In genomic region chr17:25475946-25476744, GRCm38 (mm10) we compare ENCODE assay signal across 9 mouse cellular contexts. TPM values are rescaled to one million over a fixed set of nuclear protein-coding genes. Genes with fewer than 3 reads are reported as not detected.
DNase-seq lines count a peak whose midpoint lies in the region; ATAC-seq and TF ChIP-seq lines count a peak whose summit lies in the region.
"Had no signal": no experiment of that assay in that cellular context is flagged by ENCODE, and none has a peak within 500 bp of the region (broad histone marks: within the 10 kb centered on the region; RNA-seq: fewer than 3 reads in every experiment).

No protein-coding gene starts in this region.

- no peaks in the 10 kb centered on the region for H3K36me3 ChIP-seq in intestine, embryonic 14.5 days (ENCODE audit: control insufficient read depth, insufficient read depth, low read length)
- H3K36me3 ChIP-seq in intestine, embryonic 16.5 days (ENCODE audit: control insufficient read depth, insufficient read depth, low read length): no peaks in the 10 kb centered on the region
- H3K36me3 ChIP-seq in MEL (ENCODE audit: control insufficient read depth in 1 of 2, insufficient read depth in 2 of 2, low read length in 2 of 2): no peaks in the 10 kb centered on the region
- H3K36me3 ChIP-seq in limb, embryonic 12.5 days: no peaks in the 10 kb centered on the region

- intact Hi-C loops in heart, postnatal 36 days (cut with DNase I): loop anchor here (1.0 to 5.0 kb wide), 4 partner anchors 31 to 326 kb away; no protein-coding TSS in a partner anchor

- H3K4me3 ChIP-seq in intestine, embryonic 14.5 days (ENCODE audit: low read depth, low read length): no peak overlapping the region
- H3K4me3 ChIP-seq in intestine, embryonic 16.5 days (ENCODE audit: low read length): no peak overlapping the region
- no peak overlapping the region for H3K4me3 ChIP-seq in MEL (ENCODE audit: control insufficient read depth in 1 of 2, insufficient read depth in 1 of 2, low read depth in 2 of 2, low read length in 2 of 2)
- H3K4me3 ChIP-seq in limb, embryonic 12.5 days (replicated peaks): no peak overlapping the region
- H3K4me3 ChIP-seq: megakaryocyte, embryonic 14.5 days had no signal

- ATAC-seq in intestine, embryonic 14.5 days (replicated peaks; ENCODE audit: low FRiP score, low TSS enrichment, low read depth): no peak
- no peak for ATAC-seq in intestine, embryonic 16.5 days
- ATAC-seq in limb, embryonic 12.5 days (ENCODE audit: insufficient number of reproducible peaks, insufficient read depth, low FRiP score, low TSS enrichment, low read depth): no peak
- no peak for ATAC-seq in monocyte, adult 5-6 weeks (replicated peaks; ENCODE audit: insufficient number of reproducible peaks, low FRiP score, low TSS enrichment, poor library complexity, severe bottlenecking)

- no peak overlapping the region for H3K9ac ChIP-seq in intestine, embryonic 14.5 days (ENCODE audit: low read length)
- no peak overlapping the region for H3K9ac ChIP-seq in intestine, embryonic 16.5 days (ENCODE audit: low read depth, low read length)
- H3K9ac ChIP-seq in MEL (ENCODE audit: control insufficient read depth, low read depth, low read length, poor library complexity, severe bottlenecking): no peak overlapping the region
- H3K9ac ChIP-seq in limb, embryonic 12.5 days (replicated peaks): 0 out of 2 replicates have a peak overlapping the region, but pooled peaks have one; percentile 14

- WGBS in intestine, embryonic 14.5 days: 42% methylated on average over 19 of the region's 19 CpGs
- 40% methylated on average over 19 of the region's 19 CpGs for WGBS in intestine, embryonic 16.5 days
- WGBS in limb, embryonic 12.5 days: 40% methylated on average over 19 of the region's 19 CpGs

- no peak overlapping the region for H3K27ac ChIP-seq in intestine, embryonic 14.5 days (ENCODE audit: low read depth)
- no peak overlapping the region for H3K27ac ChIP-seq in intestine, embryonic 16.5 days (ENCODE audit: low read length)
- H3K27ac ChIP-seq in MEL (ENCODE audit: control insufficient read depth, low read depth, low read length): no peak overlapping the region
- H3K27ac ChIP-seq in limb, embryonic 12.5 days: no peak overlapping the region

- 0 out of 2 replicates have a peak, but pooled peaks cover 2% of the 10 kb centered on the region for H3K4me1 ChIP-seq in intestine, embryonic 14.5 days (replicated peaks; ENCODE audit: control insufficient read depth, insufficient read depth, low read length)
- H3K4me1 ChIP-seq in intestine, embryonic 16.5 days (ENCODE audit: control insufficient read depth, insufficient read depth, low read length): 0 out of 2 replicates have a peak, but pooled peaks cover 8% of the 10 kb centered on the region
- H3K4me1 ChIP-seq in MEL (ENCODE audit: control insufficient read depth in 1 of 2, insufficient read depth in 2 of 2, low read length in 2 of 2): no peaks in the 10 kb centered on the region
- peaks cover 10% of the 10 kb centered on the region for H3K4me1 ChIP-seq in limb, embryonic 12.5 days (replicated peaks)

- H3K79me2 ChIP-seq in MEL (ENCODE audit: control insufficient read depth, insufficient read depth, low read length, poor library complexity): no peaks in the 10 kb centered on the region

- no peaks in the 10 kb centered on the region for H3K9me3 ChIP-seq in intestine, embryonic 14.5 days (ENCODE audit: control insufficient read depth, low read length)
- no peaks in the 10 kb centered on the region for H3K9me3 ChIP-seq in intestine, embryonic 16.5 days (ENCODE audit: control insufficient read depth, low read length)
- H3K9me3 ChIP-seq in MEL (replicated peaks; ENCODE audit: insufficient read depth, low read length): no peaks in the 10 kb centered on the region
- H3K9me3 ChIP-seq in limb, embryonic 12.5 days: no peaks in the 10 kb centered on the region
- H3K9me3 ChIP-seq: megakaryocyte, embryonic 14.5 days had no signal

- TF ChIP-seq EP300 in MEL (IDR thresholded peaks at IDR 0.05; ENCODE audit: low read depth in 1 of 2, low read length in 2 of 2): no peak

- TF ChIP-seq RAD21 in MEL (IDR thresholded peaks at IDR 0.05; ENCODE audit: low read depth, low read length): peak; percentile 61

- no peaks in the 10 kb centered on the region for H3K27me3 ChIP-seq in intestine, embryonic 14.5 days (replicated peaks; ENCODE audit: control insufficient read depth, insufficient read depth, low read length)
- H3K27me3 ChIP-seq in intestine, embryonic 16.5 days (replicated peaks; ENCODE audit: control insufficient read depth, insufficient read depth, low read length): peaks cover 2% of the 10 kb centered on the region; the same call in 1 of the 2 replicates
- H3K27me3 ChIP-seq in MEL (ENCODE audit: control insufficient read depth in 1 of 2, insufficient read depth in 2 of 2, low read length in 2 of 2): peaks cover 0 to 2% of the 10 kb centered on the region in 2 experiments; a peak in 2 of 4 replicates
- peaks cover 80% of the 10 kb centered on the region for H3K27me3 ChIP-seq in limb, embryonic 12.5 days

- TF ChIP-seq CTCF in MEL (IDR thresholded peaks at IDR 0.05 in 2 of 3, conservative IDR thresholded peaks at IDR 0.05 in 1 of 3; ENCODE audit: control insufficient read depth in 1 of 3, insufficient read depth in 1 of 3, low read depth in 2 of 3, low read length in 3 of 3, poor library complexity in 1 of 3, severe bottlenecking in 1 of 3): peak; percentile 73 to 88 (median 87)

- peak; percentile 71 for DNase-seq in intestine, embryonic 14.5 days (ENCODE audit: low spot score)
- DNase-seq in MEL (ENCODE audit: low read depth, low spot score): peak; percentile 70
- peak; percentile 51 for DNase-seq in cerebellum, adult 8-10 months
- DNase-seq in heart, postnatal 36 days: peak; percentile 42 to 55
- DNase-seq in retina, postnatal 7 days (ENCODE audit: low read depth, low spot score): peak; percentile 49

- no peak overlapping the region for H3K4me2 ChIP-seq in intestine, embryonic 14.5 days (ENCODE audit: low read length)
- H3K4me2 ChIP-seq in intestine, embryonic 16.5 days (ENCODE audit: low read depth, low read length): no peak overlapping the region
- H3K4me2 ChIP-seq in limb, embryonic 12.5 days: no peak overlapping the region

- TF ChIP-seq POLR2A in MEL (IDR thresholded peaks at IDR 0.05; ENCODE audit: control insufficient read depth in 1 of 2, insufficient read depth in 1 of 2, low read depth in 1 of 2, low read length in 2 of 2, poor library complexity in 1 of 2): no peak

TF ChIP-seq in MEL, 35 proteins besides CTCF, POLR2A, EP300 and RAD21:
- TF ChIP-seq TAL1 (IDR thresholded peaks at IDR 0.05; ENCODE audit: low read length) (no peak), NRF1 (IDR thresholded peaks at IDR 0.05; ENCODE audit: insufficient read depth, low read depth, low read length, poor library complexity, severe bottlenecking) (no peak), ZKSCAN1 (IDR thresholded peaks at IDR 0.05; ENCODE audit: low read depth, low read length) (no peak), SMC3 (IDR thresholded peaks at IDR 0.05; ENCODE audit: low read depth, low read length) (peak; percentile 96), RCOR1 (IDR thresholded peaks at IDR 0.05; ENCODE audit: low read depth, low read length) (no peak), UBTF (IDR thresholded peaks at IDR 0.05; ENCODE audit: borderline replicate concordance, insufficient read depth, low read depth, low read length) (no peak), E2F4 (IDR thresholded peaks at IDR 0.05; ENCODE audit: borderline replicate concordance, low read depth, low read length) (no peak), ZC3H11A (IDR thresholded peaks at IDR 0.05; ENCODE audit: low read depth, low read length) (peak; percentile 66), MAX (IDR thresholded peaks at IDR 0.05; ENCODE audit: low read length) (no peak)

RNA-seq across cellular contexts. Expression of gene Sstr5, which starts 20.9 kb away (rescaled TPM):
- polyA plus RNA-seq in intestine, embryonic 14.5 days (2014; fragmentation: Nextera tagmentation; extraction: Ambion mirVana): 0.19 and 0.36 TPM in 2 replicates
- 0.78 and 1.0 TPM in 2 replicates for polyA plus RNA-seq in intestine, embryonic 16.5 days (2015; fragmentation: Nextera tagmentation; extraction: Ambion mirVana)
- not detected in 2 replicates for total RNA-seq in MEL (2012; rRNA removed)
- polyA plus RNA-seq in MEL (2012; ENCODE audit: insufficient read depth in 1 of 2, insufficient read length in 2 of 2, low read depth in 1 of 2, low replicate concordance in 2 of 2, missing spikeins in 1 of 2): not detected
- not detected for total RNA-seq in heart, postnatal 36 days (2021)
- 0.24 and 0.29 TPM in 2 replicates for polyA plus RNA-seq in limb, embryonic 12.5 days (2016; fragmentation: Nextera tagmentation; extraction: Ambion mirVana)
- total RNA-seq in monocyte, adult 5-6 weeks (2017): not detected in 3 replicates

RNA-seq across cellular contexts. Expression of gene Tekt4, which starts 21.7 kb away (rescaled TPM):
- polyA plus RNA-seq in intestine, embryonic 14.5 days (2014; fragmentation: Nextera tagmentation; extraction: Ambion mirVana): 0.35 TPM in 1 of 2 replicates, not detected in the other
- not detected in 2 replicates for polyA plus RNA-seq in intestine, embryonic 16.5 days (2015; fragmentation: Nextera tagmentation; extraction: Ambion mirVana)
- not detected in 2 replicates for total RNA-seq in MEL (2012; rRNA removed)
- not detected for polyA plus RNA-seq in MEL (2012; ENCODE audit: insufficient read depth in 1 of 2, insufficient read length in 2 of 2, low read depth in 1 of 2, low replicate concordance in 2 of 2, missing spikeins in 1 of 2)
- under 1 TPM in 1 of 2 experiments, not detected in 1; 0.47 TPM for total RNA-seq in heart, postnatal 36 days (2021)
- not detected in 2 replicates for polyA plus RNA-seq in limb, embryonic 12.5 days (2016; fragmentation: Nextera tagmentation; extraction: Ambion mirVana)
- total RNA-seq in monocyte, adult 5-6 weeks (2017): not detected in 3 replicates

RNA-seq across cellular contexts. Expression of gene Cacna1h, which starts 42.6 kb away (rescaled TPM):
- 6.6 and 7.0 TPM in 2 replicates for polyA plus RNA-seq in intestine, embryonic 14.5 days (2014; fragmentation: Nextera tagmentation; extraction: Ambion mirVana)
- polyA plus RNA-seq in intestine, embryonic 16.5 days (2015; fragmentation: Nextera tagmentation; extraction: Ambion mirVana): 2.2 and 3.0 TPM in 2 replicates
- total RNA-seq in MEL (2012; rRNA removed): 0.31 TPM in 1 of 2 replicates, not detected in the other
- polyA plus RNA-seq in MEL (2012; ENCODE audit: insufficient read depth in 1 of 2, insufficient read length in 2 of 2, low read depth in 1 of 2, low replicate concordance in 2 of 2, missing spikeins in 1 of 2): under 1 TPM in 1 of 2 experiments, not detected in 1; 0.25 TPM
- total RNA-seq in heart, postnatal 36 days (2021): 1 to 10 TPM; 5.4 to 6.5 TPM
- 10.1 and 11.6 TPM in 2 replicates for polyA plus RNA-seq in limb, embryonic 12.5 days (2016; fragmentation: Nextera tagmentation; extraction: Ambion mirVana)
- total RNA-seq in monocyte, adult 5-6 weeks (2017): 0.48 to 0.97 TPM in 2 of 3 replicates, not detected in the other
